Mouse (Mus musculus): Measurements from ENCODE around the gene Bhlhb9. TPM values are rescaled to one million over a fixed set of nuclear protein-coding genes. Genes with fewer than 3 reads are reported as not detected.
"Not testable (repeated sequence)": the region's sequence is repeated elsewhere in the genome, so short reads cannot be mapped to it uniquely, and the experiment has no call there.

The Bhlhb9 gene
- total RNA-seq, 2 experiments from 2014 or later, result 69.0 to 72.4 TPM

DNA sequence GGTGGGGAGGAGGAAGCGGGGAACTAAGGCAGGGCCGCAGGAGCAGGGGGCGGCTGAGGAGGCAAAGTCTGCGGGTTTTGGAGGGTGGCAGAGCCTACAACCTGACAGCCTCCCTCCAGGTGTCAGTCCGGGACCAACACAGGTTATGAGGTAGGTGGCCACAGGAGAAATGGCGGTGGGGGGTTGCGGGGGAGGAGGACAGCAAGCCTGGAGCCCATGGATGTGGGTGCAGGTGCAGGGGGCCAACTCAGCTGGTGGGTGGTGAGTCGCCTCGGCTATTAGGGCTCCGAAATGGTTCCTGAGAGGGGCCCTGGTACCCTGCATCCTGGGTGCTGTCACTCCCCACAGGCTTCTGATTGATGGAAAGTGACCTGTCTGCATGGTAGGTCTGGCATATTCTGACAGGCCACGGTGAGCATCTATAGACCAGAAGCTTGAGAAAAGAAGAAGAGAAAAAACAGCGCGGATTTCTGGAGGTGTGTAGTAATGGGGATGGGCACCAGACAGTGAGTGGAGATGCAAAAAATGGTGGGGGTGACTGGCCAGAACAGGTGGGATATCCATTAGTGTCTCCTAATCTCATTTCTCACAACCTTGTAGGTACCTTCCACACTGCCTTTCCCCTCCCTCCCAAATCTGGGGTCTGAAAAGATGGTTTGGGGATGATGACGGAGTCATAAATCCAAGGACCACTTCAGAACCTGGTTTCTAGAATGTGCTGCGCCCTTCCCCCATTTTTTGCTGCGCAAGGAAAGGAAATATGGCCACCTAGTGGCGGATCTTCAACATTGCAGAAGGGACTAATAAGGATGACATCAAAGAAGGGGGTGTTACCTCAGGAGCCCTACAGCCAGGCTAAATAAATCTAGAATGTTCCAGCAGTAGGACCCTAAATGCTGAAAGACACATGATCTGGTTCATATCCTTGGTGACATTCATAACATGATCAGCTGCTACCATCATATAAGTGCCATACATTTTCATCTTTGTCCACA, 42.3 kb downstream of the Bhlhb9 start:
- Histone ChIP-seq H3K27ac (peak overlapping the region; percentile 82), H3K4me3 (peak overlapping the region; percentile 62)
- peak; percentile 46 to 57 for DNase-seq (ENCODE audit: low spot score in 2 of 2)
- TF ChIP-seq CTCF (conservative IDR thresholded peaks at IDR 0.05), result peak; percentile 69

DNA sequence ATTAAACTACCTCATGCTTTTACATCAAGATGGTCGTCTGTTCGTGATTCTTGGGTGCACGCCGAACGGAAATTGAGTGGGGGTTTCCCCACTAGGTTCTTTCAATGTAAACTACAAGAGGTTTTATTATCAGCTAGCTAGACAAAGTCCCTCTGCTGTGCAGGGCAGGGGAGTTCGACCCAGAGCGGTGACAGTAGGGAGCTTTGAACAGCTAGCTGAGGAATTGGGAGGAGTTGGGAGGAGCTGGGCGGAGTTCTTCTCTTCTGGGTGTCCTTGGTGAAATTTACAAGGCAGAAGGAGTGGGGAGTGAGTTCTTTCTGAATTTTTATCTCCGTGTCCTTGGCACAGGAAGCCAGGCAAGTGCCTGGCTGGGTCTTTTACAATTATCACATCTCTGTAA, 69.4 kb downstream of the Bhlhb9 start:
- H3K27ac ChIP-seq; H3K4me3 ChIP-seq; DNase-seq (ENCODE audit: low spot score in 2 of 2): not testable (repeated sequence)

GRCm38 (mm10) chrX:135876679-135877078, 79.3 kb downstream of the Bhlhb9 start:
- no peak for DNase-seq (ENCODE audit: low spot score in 2 of 2)
- H3K4me3 ChIP-seq, result no peak overlapping the region
- no peak for TF ChIP-seq CTCF (conservative IDR thresholded peaks at IDR 0.05)

DNA sequence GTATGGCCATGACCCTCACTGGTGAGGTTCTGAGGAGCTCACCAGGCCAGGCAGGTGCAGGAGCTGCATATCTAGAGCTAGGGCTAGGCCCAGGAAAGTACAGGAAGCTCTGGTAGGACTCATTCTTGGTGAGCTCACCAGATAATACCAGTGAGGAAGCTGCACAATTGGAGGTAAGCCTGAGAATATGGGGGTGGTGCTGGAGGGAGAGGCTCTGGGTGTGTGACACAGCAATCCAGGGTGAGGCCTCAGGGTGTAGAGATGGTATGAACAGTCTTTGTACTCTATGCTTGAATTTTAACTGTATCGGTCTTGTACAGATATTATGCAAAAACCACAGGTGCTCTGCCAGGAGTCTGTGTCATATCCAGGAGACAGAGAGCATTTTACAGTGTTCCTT, 82.2 kb downstream of the Bhlhb9 start:
- no peak for TF ChIP-seq CTCF (conservative IDR thresholded peaks at IDR 0.05)
- H3K27ac ChIP-seq, result no peak overlapping the region
- no peak for DNase-seq (ENCODE audit: low spot score in 2 of 2)
- H3K4me3 ChIP-seq, result no peak overlapping the region

More at GRCm38 (mm10) chrX:135876679-135877078, 79.3 kb downstream of the Bhlhb9 start:
- no peak overlapping the region for H3K27ac ChIP-seq

DNA sequence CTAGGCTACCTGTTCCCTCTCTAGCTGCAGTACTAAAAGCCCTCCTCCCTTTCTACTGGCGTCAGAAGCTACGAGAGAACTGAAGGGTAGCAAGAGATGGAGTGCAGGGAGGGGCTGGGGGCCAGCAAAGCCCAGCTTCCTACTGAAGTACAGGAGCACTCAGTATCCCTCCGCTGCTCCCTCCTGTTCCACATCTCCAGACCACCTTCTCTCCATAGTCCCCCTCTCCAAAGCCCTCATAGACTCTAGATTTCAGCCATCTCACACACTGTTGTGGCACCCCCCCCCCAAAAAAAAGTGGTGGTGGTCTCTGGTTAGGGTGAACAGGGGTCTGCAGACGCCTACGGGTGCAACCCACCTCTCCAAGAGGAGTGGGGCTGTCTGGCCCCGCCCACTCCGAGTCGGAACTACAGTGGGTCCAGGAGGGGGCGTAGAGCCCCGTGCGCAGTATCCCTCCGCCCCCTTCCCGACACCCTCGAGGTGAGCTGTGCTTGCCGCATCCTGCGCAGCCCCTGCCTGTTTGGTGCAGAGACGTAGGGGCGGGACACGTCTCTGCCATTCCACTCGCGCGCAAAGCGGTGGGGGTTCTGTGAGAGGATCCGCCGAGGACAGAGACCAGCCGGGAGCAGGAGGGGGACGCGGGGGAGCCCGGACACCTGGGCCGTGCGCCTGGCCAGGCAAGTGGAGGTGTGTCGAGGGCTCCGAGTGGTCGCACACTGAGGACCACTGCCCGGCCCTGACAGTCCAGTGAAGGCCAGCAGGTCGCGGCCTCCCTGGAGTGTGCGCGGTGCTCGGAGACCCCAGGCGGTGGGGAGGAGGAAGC, 88.2 kb downstream of the Bhlhb9 start:
- peak overlapping the region; percentile 74 for H3K4me3 ChIP-seq
- peak; percentile 71 to 80 for DNase-seq (ENCODE audit: low spot score in 2 of 2)
- H3K27ac ChIP-seq, result peak overlapping the region; percentile 92
- TF ChIP-seq CTCF (conservative IDR thresholded peaks at IDR 0.05), result 0 out of 2 replicates have a peak, but pooled peaks have one; percentile 18

- DNase-seq (ENCODE audit: low spot score in 2 of 2), result peak; percentile 7 to 36
- no peak for TF ChIP-seq CTCF (conservative IDR thresholded peaks at IDR 0.05)
- peak overlapping the region; percentile 92 for H3K27ac ChIP-seq
- peak overlapping the region; percentile 74 for H3K4me3 ChIP-seq
Measured at GRCm38 (mm10) chrX:135886234-135886585, 88.8 kb downstream of the Bhlhb9 start.

GRCm38 (mm10) chrX:135916580-135916979, 119.2 kb downstream of the Bhlhb9 start:
- DNase-seq (ENCODE audit: low spot score in 2 of 2), result no peak
- Histone ChIP-seq H3K27ac (no peak overlapping the region), H3K4me3 (no peak overlapping the region)
- no peak for TF ChIP-seq CTCF (conservative IDR thresholded peaks at IDR 0.05)

DNA sequence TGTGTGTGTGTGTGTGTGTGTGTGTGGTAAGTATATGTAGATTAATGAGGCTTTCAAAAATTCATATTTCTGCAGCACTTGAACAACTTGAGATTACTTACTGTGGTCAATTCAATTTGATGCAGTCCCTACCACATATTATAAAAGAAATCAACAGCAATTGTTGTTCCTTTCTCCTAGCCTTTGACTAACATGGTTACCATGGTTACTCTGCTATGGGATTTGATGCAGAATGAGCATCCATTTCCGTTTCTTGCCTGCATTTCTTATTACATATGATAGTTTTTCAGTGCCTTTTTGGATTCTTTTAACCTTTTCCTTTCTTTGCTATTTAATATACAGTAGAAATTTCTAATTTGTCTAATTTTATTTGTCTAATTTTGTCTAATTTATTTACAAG, 119.7 kb downstream of the Bhlhb9 start:
- Histone ChIP-seq H3K4me3 (no peak overlapping the region), H3K27ac (no peak overlapping the region)
- TF ChIP-seq CTCF (conservative IDR thresholded peaks at IDR 0.05), result no peak
- DNase-seq (ENCODE audit: low spot score in 2 of 2), result no peak

DNA sequence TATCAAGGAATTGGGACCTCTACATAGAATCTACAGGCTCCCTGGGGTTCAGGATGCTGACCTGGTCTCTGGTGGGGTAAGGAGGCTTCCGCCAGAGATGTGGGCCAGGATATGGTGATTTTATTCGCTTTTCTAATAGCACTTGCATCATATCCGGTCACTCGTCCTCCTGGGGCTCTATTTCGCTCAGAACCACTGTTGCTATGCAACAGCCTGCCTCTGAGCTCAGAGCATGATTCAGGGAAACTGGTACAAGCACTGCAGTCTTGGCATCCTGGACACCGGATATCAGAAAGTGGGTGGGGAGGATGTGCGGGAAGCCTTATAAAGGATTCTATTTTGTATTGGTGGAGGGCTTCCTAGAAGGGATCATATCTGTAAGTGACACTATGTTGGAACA, 124.8 kb downstream of the Bhlhb9 start:
- no peak for TF ChIP-seq CTCF (conservative IDR thresholded peaks at IDR 0.05)

GRCm38 (mm10) chrX:135925911-135926310, 128.5 kb downstream of the Bhlhb9 start:
- no peak for DNase-seq (ENCODE audit: low spot score in 2 of 2)
- H3K4me3 ChIP-seq, result no peak overlapping the region
- no peak for TF ChIP-seq CTCF (conservative IDR thresholded peaks at IDR 0.05)
- H3K27ac ChIP-seq, result no peak overlapping the region

More for the DNA sequence above, 124.8 kb downstream of the Bhlhb9 start:
- H3K4me3 ChIP-seq, result no peak overlapping the region
- H3K27ac ChIP-seq, result no peak overlapping the region
- peak; percentile 11 to 18 for DNase-seq (ENCODE audit: low spot score in 2 of 2)

- no peak for TF ChIP-seq CTCF (conservative IDR thresholded peaks at IDR 0.05)
- Histone ChIP-seq H3K27ac (no peak overlapping the region), H3K4me3 (no peak overlapping the region)
- no peak for DNase-seq (ENCODE audit: low spot score in 2 of 2)
Measured at GRCm38 (mm10) chrX:135928588-135928987, 131.2 kb downstream of the Bhlhb9 start.

- no peak overlapping the region for H3K4me3 ChIP-seq
- no peak overlapping the region for H3K27ac ChIP-seq
- DNase-seq (ENCODE audit: low spot score in 2 of 2), result no peak
- peak; percentile 58 for TF ChIP-seq CTCF (conservative IDR thresholded peaks at IDR 0.05)
Measured at GRCm38 (mm10) chrX:135936452-135936851, 139.1 kb downstream of the Bhlhb9 start.

Small RNA genes within 50 kb of the gene (microRNA-seq; reads per million reads assigned to microRNA genes)
- gene Mir1970, result 0 reads per million in 2 experiments

Other genes starting within 250 kb of the Bhlhb9 start
- under 1 TPM in 1 of 2 experiments, not detected in 1; 0.37 TPM for gene Nxf7, start 198.8 kb upstream of the Bhlhb9 start, total RNA-seq (2021)
- not detected for gene Prame, start 169.9 kb upstream of the Bhlhb9 start, total RNA-seq (2021)
- gene Tcp11x2, start 103.8 kb upstream of the Bhlhb9 start, total RNA-seq (2021), result not detected
- not detected for gene Tmsb15a, start 72.3 kb upstream of the Bhlhb9 start, total RNA-seq (2021)
- gene Armcx5, start 54.9 kb upstream of the Bhlhb9 start, total RNA-seq (2021), result 10 to 100 TPM; 27.0 to 30.7 TPM
- 100 to 1,000 TPM; 310 to 332 TPM for gene Gprasp1, start 54.9 kb upstream of the Bhlhb9 start, total RNA-seq (2021)
- gene Gprasp2, start 41.4 kb downstream of the Bhlhb9 start, total RNA-seq (2021), result 100 to 1,000 TPM; 163 to 214 TPM
- 10 to 100 TPM; 60.7 to 62.9 TPM for gene Arxes2, start 196.2 kb downstream of the Bhlhb9 start, total RNA-seq (2021)
- gene Arxes1, start 235.8 kb downstream of the Bhlhb9 start, total RNA-seq (2021), result 10 to 100 TPM; 32.6 to 34.4 TPM

Data from layer of hippocampus, adult 2 months (tissue).